In genomic region chr9:21794925-21795324, GRCm38 (mm10) we compare ENCODE assay signal across 24 mouse cellular contexts. TPM values are rescaled to one million over a fixed set of nuclear protein-coding genes. Genes with fewer than 3 reads are reported as not detected.
DNase-seq lines count a peak whose midpoint lies in the region; ATAC-seq lines count a peak whose summit lies in the region.
"Had no signal": no experiment of that assay in that cellular context is flagged by ENCODE, and none has a peak within 500 bp of the region (broad histone marks: within the 10 kb centered on the region; RNA-seq: fewer than 3 reads in every experiment).

No protein-coding gene starts in this region.

- peak; percentile 9 for DNase-seq in ovary, postnatal 36 days (ENCODE audit: low spot score)
- no peak for DNase-seq in ovary, postnatal 10 days (ENCODE audit: low spot score)
- peak; percentile 90 for DNase-seq in cerebellum, adult 11-12 months
- peak; percentile 70 to 71 for DNase-seq in cerebellum, postnatal 14 days
- no peak for DNase-seq in adrenal gland, postnatal 10 days
- DNase-seq in kidney, postnatal 10 days: no peak
- DNase-seq: adrenal gland, postnatal 14 days; heart, postnatal 36 days; right cerebral cortex, postnatal 14 days; thymus, adult 2 months had no signal

- no peak overlapping the region for H3K4me2 ChIP-seq in midbrain, embryonic 15.5 days
- H3K4me2 ChIP-seq: hindbrain, embryonic 15.5 days; liver, embryonic 15.5 days; midbrain, embryonic 11.5 days; neural tube, embryonic 13.5 days had no signal

- 91% methylated on average over 25 of the region's 25 CpGs for WGBS in midbrain, embryonic 15.5 days

- no peak overlapping the region for H3K9ac ChIP-seq in midbrain, embryonic 15.5 days
- H3K9ac ChIP-seq: embryonic facial prominence, embryonic 12.5 days; hindbrain, embryonic 15.5 days; liver, embryonic 15.5 days; neural tube, embryonic 13.5 days; stomach, embryonic 15.5 days had no signal

- no peaks in the 10 kb centered on the region for H3K9me3 ChIP-seq in midbrain, embryonic 15.5 days
- H3K9me3 ChIP-seq: embryonic facial prominence, embryonic 12.5 days; hindbrain, embryonic 15.5 days; liver, embryonic 15.5 days; neural tube, embryonic 13.5 days; stomach, embryonic 15.5 days had no signal

- peaks cover 15% of the 10 kb centered on the region for H3K4me1 ChIP-seq in midbrain, embryonic 15.5 days

- 0 out of 2 replicates have a peak, but pooled peaks cover 3% of the 10 kb centered on the region for H3K27me3 ChIP-seq in midbrain, embryonic 15.5 days (replicated peaks)
- H3K27me3 ChIP-seq: embryonic facial prominence, embryonic 12.5 days; Patski; stomach, embryonic 15.5 days had no signal

- H3K4me3 ChIP-seq in midbrain, embryonic 15.5 days: no peak overlapping the region
- H3K4me3 ChIP-seq: embryonic facial prominence, embryonic 12.5 days; hindbrain, embryonic 15.5 days; liver, embryonic 15.5 days; neural tube, embryonic 13.5 days; stomach, embryonic 15.5 days had no signal

- H3K27ac ChIP-seq in midbrain, embryonic 15.5 days: no peak overlapping the region
- H3K27ac ChIP-seq: hindbrain, embryonic 15.5 days; liver, embryonic 15.5 days; neural tube, embryonic 13.5 days; stomach, embryonic 15.5 days had no signal

- H3K36me3 ChIP-seq in midbrain, embryonic 15.5 days (replicated peaks): no peaks in the 10 kb centered on the region
- H3K36me3 ChIP-seq: hindbrain, embryonic 15.5 days had no signal

- no peak for ATAC-seq in midbrain, embryonic 15.5 days (replicated peaks)
- ATAC-seq: forebrain, embryonic 16.5 days; intestine, postnatal 0 days; lung, postnatal 0 days; Patski had no signal

RNA-seq across cellular contexts. Expression of gene Kank2, which starts 3.6 kb away (rescaled TPM):
- total RNA-seq in adrenal gland, postnatal 10 days (2021): 10 to 100 TPM; 33.1 to 37.2 TPM
- polyA plus RNA-seq in midbrain, embryonic 15.5 days (2015; fragmentation: Nextera tagmentation; extraction: Ambion mirVana): 5.8 TPM in 2 replicates

RNA-seq across cellular contexts. Expression of gene Spc24, which starts 34.8 kb away (rescaled TPM):
- total RNA-seq in adrenal gland, postnatal 10 days (2021): 10 to 100 TPM; 12.6 to 14.3 TPM
- polyA plus RNA-seq in midbrain, embryonic 15.5 days (2015; fragmentation: Nextera tagmentation; extraction: Ambion mirVana): 15.7 and 17.8 TPM in 2 replicates

RNA-seq across cellular contexts. Expression of gene Angptl8, which starts 40.4 kb away (rescaled TPM):
- 10 to 100 TPM in 1 of 2 experiments, 1 to 10 TPM in 1; 7.6 to 17.9 TPM for total RNA-seq in adrenal gland, postnatal 10 days (2021)
- polyA plus RNA-seq in midbrain, embryonic 15.5 days (2015; fragmentation: Nextera tagmentation; extraction: Ambion mirVana): 0.61 and 0.74 TPM in 2 replicates
- total RNA-seq: heart, postnatal 36 days; layer of hippocampus, postnatal 14 days; left cerebral cortex, postnatal 14 days had no signal
- polyA plus RNA-seq: cortical plate, adult 2 months had no signal

RNA-seq across cellular contexts. Expression of gene Dock6, which starts 57.5 kb away (rescaled TPM):
- total RNA-seq in adrenal gland, postnatal 10 days (2021): 10 to 100 TPM; 40.1 to 56.3 TPM
- 19.2 and 20.4 TPM in 2 replicates for polyA plus RNA-seq in midbrain, embryonic 15.5 days (2015; fragmentation: Nextera tagmentation; extraction: Ambion mirVana)

Comparison
In these comparisons a context has a peak if more than half of its experiments do, and no peak if none do; other contexts are left out.
1. DNase-seq: peak in ovary, postnatal 36 days (single experiment), cerebellum, adult 11-12 months (single experiment) and cerebellum, postnatal 14 days (2 of 2); none in ovary, postnatal 10 days (single experiment), adrenal gland, postnatal 10 days (single experiment) and kidney, postnatal 10 days (single experiment).